Mouse (Mus musculus): ENCODE measurements around the gene Vmn1r184. TPM values are rescaled to one million over a fixed set of nuclear protein-coding genes. Genes with fewer than 3 reads are reported as not detected.
"Not testable (repeated sequence)": the region's sequence is repeated elsewhere in the genome, so short reads cannot be mapped to it uniquely, and the experiment has no call there.

The Vmn1r184 gene
- total RNA-seq (2021): not detected
- long read RNA-seq, experiment 1: 0 reads
- long read RNA-seq, experiment 2: 0 reads

DNA sequence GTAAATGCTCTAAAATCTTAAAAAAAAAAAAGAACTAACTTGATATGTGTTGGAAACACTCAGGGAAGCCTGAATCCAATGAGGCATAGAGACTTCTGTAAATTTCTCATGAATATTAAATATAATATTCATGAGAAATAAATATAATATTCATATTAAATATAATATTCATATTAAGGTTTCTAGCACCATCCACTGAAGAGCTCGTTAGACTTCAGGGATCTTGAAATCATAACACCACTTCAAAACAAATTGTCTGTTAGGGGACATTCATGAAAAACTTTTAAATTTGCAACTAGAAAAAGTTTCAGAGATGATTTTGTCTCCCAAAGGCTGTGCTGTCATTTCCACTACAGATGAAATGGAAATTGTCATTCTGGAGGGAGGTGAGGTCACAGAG, at the start of gene Vmn1r184:
TSS of gene Vmn1r184 (plus strand) at position 301 of the 400 bp plus-strand sequence.
- not testable (repeated sequence) for DNase-seq (ENCODE audit: low spot score in 2 of 2)

DNA sequence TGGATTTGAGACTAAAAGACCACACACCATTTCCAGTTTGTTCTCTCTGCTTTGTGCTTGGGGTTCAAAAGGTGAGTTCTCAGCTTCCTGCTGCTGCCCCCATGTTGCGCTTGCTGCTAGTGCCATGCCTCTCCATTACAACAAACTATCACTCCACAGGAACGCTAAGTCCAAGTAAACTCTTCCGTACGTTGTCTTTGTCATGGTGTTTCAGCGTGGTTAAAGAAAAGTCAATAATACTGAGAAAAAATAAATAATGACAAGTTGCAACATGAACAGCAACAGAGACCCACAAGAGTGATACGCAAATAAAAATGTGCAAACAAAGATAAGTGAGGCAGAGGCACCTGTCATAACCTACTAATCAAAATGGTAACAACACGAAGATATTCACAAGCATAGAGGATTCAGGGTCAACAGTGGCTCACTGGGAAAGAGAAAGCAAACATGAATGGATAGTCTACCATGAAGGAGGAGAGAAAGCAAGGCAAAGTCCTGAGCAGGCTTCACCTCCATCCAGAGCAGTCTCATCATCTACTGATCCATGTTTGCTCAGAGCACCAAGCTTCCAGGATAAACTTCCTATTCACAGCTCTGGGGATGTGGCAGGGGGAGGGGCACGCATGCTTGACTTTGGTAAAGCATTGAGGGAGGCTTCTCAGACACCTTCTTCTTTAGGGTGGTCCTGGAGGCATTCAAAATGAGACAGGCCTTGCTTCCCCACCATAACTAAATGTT, 43.5 kb downstream of the Vmn1r184 start:
- DNase-seq (ENCODE audit: low spot score in 2 of 2): not testable (repeated sequence)

DNA sequence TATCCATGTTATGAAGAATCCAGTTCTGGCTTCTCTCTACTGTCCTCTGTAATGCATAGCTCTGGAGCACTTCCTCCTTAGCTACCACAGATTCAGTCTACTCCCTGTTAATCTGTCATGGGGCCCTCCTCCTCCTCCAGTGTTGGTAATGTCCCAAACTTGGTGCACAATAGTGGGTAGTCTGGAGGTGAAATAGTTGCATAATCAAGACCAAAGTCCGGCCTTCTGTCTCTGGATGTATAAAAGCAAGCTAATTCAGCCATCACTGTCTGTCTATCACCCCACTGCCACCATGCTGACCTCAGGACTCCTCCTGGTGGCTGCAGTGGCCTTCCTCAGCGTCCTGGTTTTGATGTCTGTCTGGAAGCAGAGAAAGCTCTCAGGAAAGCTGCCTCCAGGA, 46.8 kb downstream of the Vmn1r184 start, which contains the start of gene Cyp2a4:
TSS of gene Cyp2a4 (plus strand) at position 244 of the 400 bp plus-strand sequence.
- DNase-seq (ENCODE audit: low spot score in 2 of 2): not testable (repeated sequence)

DNA sequence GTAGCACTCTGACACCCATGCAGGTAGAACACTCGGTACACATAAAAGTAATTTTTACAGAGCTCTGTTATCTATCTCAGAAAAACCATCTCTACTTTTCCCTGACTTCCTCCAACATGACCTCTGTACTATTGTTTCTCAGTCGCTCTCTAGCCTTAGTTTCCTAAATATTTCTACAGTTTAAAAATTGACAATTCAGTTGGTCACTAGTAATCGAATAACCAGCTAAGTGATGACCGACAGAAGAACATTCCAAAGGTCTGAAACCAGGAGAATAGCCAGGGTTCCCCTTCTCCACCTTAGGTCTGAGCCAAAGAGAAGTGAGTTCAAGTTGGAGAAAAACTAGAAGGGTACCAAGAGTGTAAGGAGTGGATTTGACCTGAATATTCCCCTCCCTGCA, 51.7 kb downstream of the Vmn1r184 start:
- not testable (repeated sequence) for DNase-seq (ENCODE audit: low spot score in 2 of 2)

DNA sequence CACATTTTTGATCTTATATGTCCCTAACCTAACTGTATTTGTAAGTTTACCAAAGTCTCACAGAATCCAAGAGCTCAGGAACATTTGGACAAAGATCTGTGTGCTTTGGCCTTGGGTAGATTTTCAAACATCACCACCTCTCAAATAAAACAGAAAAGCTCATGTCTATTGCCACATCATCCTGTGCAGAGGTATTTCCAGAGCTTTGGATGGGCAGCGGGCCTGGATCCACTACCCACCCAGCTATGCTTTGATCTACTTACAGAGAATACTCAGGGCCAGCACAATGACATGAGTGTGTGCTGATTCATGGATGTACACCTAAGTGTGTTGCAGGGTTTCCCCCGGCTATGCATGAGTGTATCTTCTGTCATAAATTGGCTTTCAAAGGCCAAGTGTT, 55.1 kb downstream of the Vmn1r184 start:
- DNase-seq (ENCODE audit: low spot score in 2 of 2): not testable (repeated sequence)

DNA sequence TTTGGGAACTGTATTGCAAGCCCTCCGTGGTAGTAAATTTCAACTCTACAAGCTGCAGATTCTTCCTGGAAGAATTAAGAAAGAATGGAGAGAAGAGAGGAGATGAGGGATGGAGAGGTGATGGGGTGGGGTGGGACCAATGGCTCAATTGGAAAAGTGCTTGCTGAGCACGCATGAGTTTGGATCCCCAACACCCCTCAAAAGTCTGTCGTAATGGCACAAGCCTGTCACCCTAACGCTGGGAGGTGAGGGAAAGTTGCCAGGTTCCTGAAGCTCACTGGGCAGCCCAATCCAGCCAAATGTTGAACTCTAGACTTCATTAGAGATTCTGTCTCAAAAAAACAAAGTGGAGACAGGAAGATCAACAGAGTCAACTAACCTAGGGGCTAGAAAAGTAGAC, 55.7 kb downstream of the Vmn1r184 start:
- not testable (repeated sequence) for DNase-seq (ENCODE audit: low spot score in 2 of 2)

Other genes with a start within 250 kb of the Vmn1r184 start
- gene Cyp2b13, start 198.8 kb upstream of the Vmn1r184 start, total RNA-seq (2021): under 1 TPM in 1 of 2 experiments, not detected in 1; 0.96 TPM
- 10 to 100 TPM in 1 of 2 experiments, under 1 TPM in 1; 0.81 to 15.3 TPM for gene Cyp2b9, start 86.9 kb upstream of the Vmn1r184 start, total RNA-seq (2021)
- under 1 TPM in 1 of 2 experiments, not detected in 1; 0.45 TPM for gene Cyp2a4, start 46.8 kb downstream of the Vmn1r184 start, total RNA-seq (2021)
- not detected for gene Nlrp9c, start 143.4 kb downstream of the Vmn1r184 start, total RNA-seq (2021)
- gene Nlrp4a, start 174.8 kb downstream of the Vmn1r184 start, total RNA-seq (2021): not detected

Data from adrenal gland, postnatal 4 days (tissue).